Mouse (Mus musculus) liver, postnatal 0 days (tissue): ENCODE measurements around the gene Ermap.

ENCODE experiments used
- CTCF ChIP-seq: sonication (generic); IDR thresholded peaks from 2 replicates; pipeline ENCODE4 v1.5.1; 2016; ENCODE audit warnings: antibody characterized with exemption, low read depth
- EP300 ChIP-seq: IDR thresholded peaks from 2 replicates; pipeline ENCODE4 v1.6.1; 2016; ENCODE audit warnings: antibody characterized with exemption, low read depth, mild to moderate bottlenecking

DNA sequence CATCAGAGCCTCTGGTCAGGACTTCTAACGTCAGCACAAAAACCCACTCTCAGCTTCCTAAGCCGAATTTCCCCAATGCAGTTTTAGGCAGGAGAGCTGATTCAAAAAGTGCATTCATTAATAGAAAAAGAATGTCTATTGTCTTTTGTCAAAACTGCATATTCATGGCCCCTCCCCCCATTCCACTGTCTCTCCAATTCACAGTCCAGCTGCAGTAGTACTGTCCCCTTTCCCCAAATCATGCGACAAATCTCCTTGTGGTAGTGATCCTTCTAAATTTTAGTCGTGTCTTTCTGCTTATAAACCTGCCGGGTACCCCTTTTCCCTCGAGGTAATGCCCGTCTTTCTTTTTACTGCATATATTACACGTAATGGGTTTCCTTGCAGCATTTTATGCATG is 51.0 kb downstream of the Ermap start:
- TF ChIP-seq CTCF (no peak), EP300 (no peak)
